Mouse (Mus musculus) lung, postnatal 0 days (tissue): ENCODE results near the gene Spryd3.

Experiments used
- CTCF ChIP-seq: IDR thresholded peaks from 2 replicates; pipeline ENCODE4 v1.5.1; 2016; ENCODE audit warnings: antibody characterized with exemption, mild to moderate bottlenecking
- EP300 ChIP-seq: IDR thresholded peaks from 2 replicates; pipeline ENCODE4 v1.6.1; 2016; ENCODE audit warnings: antibody characterized with exemption, mild to moderate bottlenecking, control low read depth

DNA sequence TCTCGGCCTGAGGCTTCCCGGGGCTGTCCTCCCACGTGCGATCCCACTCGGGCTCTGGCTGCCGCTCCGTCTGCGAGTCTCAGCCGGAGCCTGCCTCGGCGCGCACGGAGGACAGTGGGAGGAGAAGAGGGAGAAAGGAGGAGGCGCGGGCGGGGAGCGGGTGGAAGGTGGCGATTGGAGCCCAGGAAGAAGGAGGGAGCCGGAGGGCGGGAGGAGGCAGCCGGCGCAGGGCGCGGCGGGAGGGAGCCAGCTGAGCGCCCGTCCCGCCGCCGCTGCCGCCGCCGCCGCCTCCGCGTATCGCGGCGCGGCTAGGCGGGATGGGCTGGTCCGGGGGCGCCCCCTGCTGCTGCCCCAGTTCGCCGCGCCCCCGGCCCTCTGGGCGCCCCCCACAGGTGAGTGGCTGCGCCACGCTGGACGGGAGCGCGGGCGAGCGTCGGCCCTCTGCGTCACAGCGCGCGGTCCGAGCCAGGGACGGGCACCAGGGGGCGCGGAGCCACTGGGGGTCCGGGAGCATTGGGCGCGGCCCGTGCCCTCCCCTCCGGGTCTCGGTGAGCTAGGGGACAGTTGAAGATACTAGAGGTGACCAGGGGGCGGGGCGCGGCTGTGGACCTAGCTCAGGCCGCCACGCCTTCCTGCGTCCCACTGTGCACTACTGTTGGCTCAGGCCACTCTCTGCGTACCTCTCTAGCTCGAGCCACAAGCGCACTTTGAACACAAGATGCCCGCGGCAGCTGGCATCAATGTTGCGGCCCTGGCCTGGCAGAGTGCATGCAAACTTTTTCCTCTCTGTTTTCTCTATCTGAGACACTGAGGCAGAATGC is 35.7 kb downstream of the Spryd3 start, which contains the start of gene Tns2:
- TF ChIP-seq CTCF (peak; percentile 73), EP300 (no peak)
